Mouse (Mus musculus): ENCODE results near the gene Strbp. TPM values are rescaled to one million over a fixed set of nuclear protein-coding genes. Genes with fewer than 3 reads are reported as not detected.
A peak's percentile ranks its signal among the peaks of the same experiment; 100 is the strongest.

Strbp gene
- polyA plus RNA-seq, 1 experiment from 2014 or later: 38.1 TPM

- 71% methylated on average over 6 of the region's 6 CpGs for WGBS
- DNase-seq (ENCODE audit: low spot score) (no peak), ATAC-seq (ENCODE audit: low read depth) (no peak)
- Histone ChIP-seq H3K4me2 (ENCODE audit: low read depth, low read length) (no peak overlapping the region), H3K4me3 (ENCODE audit: low read depth, low read length) (no peak overlapping the region), H3K36me3 (ENCODE audit: control insufficient read depth, insufficient read depth, low read length) (no peaks in the 10 kb centered on the region), H3K4me1 (ENCODE audit: control insufficient read depth, insufficient read depth, low read length) (no peaks in the 10 kb centered on the region), H3K9me3 (ENCODE audit: control insufficient read depth, low read length) (no peaks in the 10 kb centered on the region), H3K27me3 (replicated peaks; ENCODE audit: control insufficient read depth, insufficient read depth, low read length) (no peaks in the 10 kb centered on the region), H3K27ac (replicated peaks; ENCODE audit: low read depth, low read length) (no peak overlapping the region), H3K9ac (ENCODE audit: low read depth, low read length) (no peak overlapping the region)
Measured at GRCm38 (mm10) chr2:37716266-37716665, 12.6 kb upstream of the Strbp start.

DNA sequence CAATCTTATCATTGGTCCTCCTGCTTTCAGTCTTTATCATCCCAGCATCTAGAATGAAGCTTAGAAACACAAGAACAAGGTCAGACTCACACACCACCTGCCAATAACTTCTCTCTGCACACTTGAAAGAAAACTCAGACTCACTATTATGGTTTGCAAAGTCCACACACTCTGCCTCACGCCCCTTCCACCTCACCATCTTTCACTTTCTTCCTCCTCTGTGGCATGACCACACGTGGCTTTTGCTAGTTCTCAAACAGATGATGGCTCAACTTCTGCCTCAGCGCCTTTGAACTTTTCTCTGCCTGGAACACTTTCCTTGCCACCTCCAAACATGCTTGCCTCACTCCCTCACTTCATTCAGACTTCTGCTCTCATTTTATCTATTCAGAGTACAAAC is 11.7 kb upstream of the Strbp start:
- WGBS: 68% methylated on average over 3 of the region's 3 CpGs
- no peak overlapping the region for H3K4me3 ChIP-seq (ENCODE audit: low read depth, low read length)
- H3K27me3 ChIP-seq (replicated peaks; ENCODE audit: control insufficient read depth, insufficient read depth, low read length): no peaks in the 10 kb centered on the region
- H3K4me1 ChIP-seq (ENCODE audit: control insufficient read depth, insufficient read depth, low read length): no peaks in the 10 kb centered on the region
- ATAC-seq (ENCODE audit: low read depth) (no peak), DNase-seq (ENCODE audit: low spot score) (no peak)
- H3K36me3 ChIP-seq (ENCODE audit: control insufficient read depth, insufficient read depth, low read length): no peaks in the 10 kb centered on the region
- no peaks in the 10 kb centered on the region for H3K9me3 ChIP-seq (ENCODE audit: control insufficient read depth, low read length)
- H3K9ac ChIP-seq (ENCODE audit: low read depth, low read length): no peak overlapping the region
- H3K4me2 ChIP-seq (ENCODE audit: low read depth, low read length): no peak overlapping the region
- no peak overlapping the region for H3K27ac ChIP-seq (replicated peaks; ENCODE audit: low read depth, low read length)

GRCm38 (mm10) chr2:37713100-37713499 is 9.4 kb upstream of the Strbp start:
- ATAC-seq (ENCODE audit: low read depth) (no peak), DNase-seq (ENCODE audit: low spot score) (no peak)
- no peaks in the 10 kb centered on the region for H3K36me3 ChIP-seq (ENCODE audit: control insufficient read depth, insufficient read depth, low read length)
- H3K4me1 ChIP-seq (ENCODE audit: control insufficient read depth, insufficient read depth, low read length): no peaks in the 10 kb centered on the region
- H3K4me2 ChIP-seq (ENCODE audit: low read depth, low read length): no peak overlapping the region
- no peak overlapping the region for H3K9ac ChIP-seq (ENCODE audit: low read depth, low read length)
- no peaks in the 10 kb centered on the region for H3K27me3 ChIP-seq (replicated peaks; ENCODE audit: control insufficient read depth, insufficient read depth, low read length)
- no peak overlapping the region for H3K4me3 ChIP-seq (ENCODE audit: low read depth, low read length)
- H3K27ac ChIP-seq (replicated peaks; ENCODE audit: low read depth, low read length): no peak overlapping the region
- 66% methylated on average over 3 of the region's 3 CpGs for WGBS
- H3K9me3 ChIP-seq (ENCODE audit: control insufficient read depth, low read length): no peaks in the 10 kb centered on the region

DNA sequence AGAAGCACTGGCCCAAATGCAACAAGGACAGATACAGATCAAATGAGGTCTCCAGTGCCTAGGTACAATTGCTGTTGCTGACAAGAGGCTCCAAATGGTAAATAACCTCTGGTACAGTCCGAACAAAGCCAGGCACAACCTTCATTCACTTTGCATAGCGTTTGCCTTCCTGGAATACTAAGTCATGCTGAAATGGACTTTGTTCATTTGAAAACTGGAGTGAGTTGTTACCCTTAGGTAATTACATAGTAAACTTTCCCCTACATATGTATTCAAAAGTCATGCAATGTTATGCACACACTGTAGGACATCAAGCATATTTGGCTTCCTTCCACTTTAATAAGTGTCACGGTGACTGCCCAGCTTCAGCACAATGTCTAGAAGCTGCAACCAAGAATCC is 5.2 kb upstream of the Strbp start:
- H3K4me2 ChIP-seq (ENCODE audit: low read depth, low read length): no peak overlapping the region
- 77% methylated on average over 3 of the region's 3 CpGs for WGBS
- H3K9me3 ChIP-seq (ENCODE audit: control insufficient read depth, low read length): no peaks in the 10 kb centered on the region
- no peak overlapping the region for H3K27ac ChIP-seq (replicated peaks; ENCODE audit: low read depth, low read length)
- H3K4me1 ChIP-seq (ENCODE audit: control insufficient read depth, insufficient read depth, low read length): no peaks in the 10 kb centered on the region
- no peak overlapping the region for H3K4me3 ChIP-seq (ENCODE audit: low read depth, low read length)
- DNase-seq (ENCODE audit: low spot score) (no peak), ATAC-seq (ENCODE audit: low read depth) (no peak)
- H3K27me3 ChIP-seq (replicated peaks; ENCODE audit: control insufficient read depth, insufficient read depth, low read length): 0 out of 2 replicates have a peak, but pooled peaks cover 5% of the 10 kb centered on the region
- no peaks in the 10 kb centered on the region for H3K36me3 ChIP-seq (ENCODE audit: control insufficient read depth, insufficient read depth, low read length)
- H3K9ac ChIP-seq (ENCODE audit: low read depth, low read length): no peak overlapping the region

DNA sequence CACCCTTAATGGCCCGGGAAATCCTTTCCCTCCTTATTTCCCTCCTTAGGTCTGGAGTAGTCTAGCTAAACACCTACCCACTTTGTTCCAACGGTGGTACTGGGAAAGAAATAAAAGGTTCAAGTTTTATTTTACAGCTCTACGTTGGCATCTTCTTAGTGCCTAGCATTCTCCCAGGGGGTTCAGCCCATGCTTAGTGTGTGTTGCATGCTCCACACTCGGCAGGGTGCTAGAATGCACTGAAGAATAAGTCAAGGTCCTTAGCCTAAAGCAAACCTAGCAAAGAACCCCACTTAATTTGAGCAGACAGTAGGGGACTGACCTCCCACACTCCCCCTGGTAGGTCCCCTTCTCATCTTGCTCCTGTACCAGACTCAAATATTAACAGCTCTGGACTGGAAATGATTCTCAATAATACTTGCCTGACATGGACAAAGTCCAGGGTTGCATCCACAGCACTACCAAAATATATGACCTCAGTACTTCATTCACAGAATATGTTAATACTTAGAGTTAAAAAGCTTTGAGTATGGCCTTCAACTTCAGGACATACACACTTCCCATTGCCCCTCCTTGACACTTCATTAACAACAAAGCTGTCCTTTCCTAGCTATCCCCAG is 592 bp upstream of the Strbp start:
- Histone ChIP-seq H3K4me1 (ENCODE audit: control insufficient read depth, insufficient read depth, low read length) (peaks cover 11% of the 10 kb centered on the region), H3K4me2 (ENCODE audit: low read depth, low read length) (peak overlapping the region; percentile 80), H3K4me3 (ENCODE audit: low read depth, low read length) (peak overlapping the region; percentile 93), H3K27me3 (replicated peaks; ENCODE audit: control insufficient read depth, insufficient read depth, low read length) (0 out of 2 replicates have a peak, but pooled peaks cover 5% of the 10 kb centered on the region), H3K9me3 (ENCODE audit: control insufficient read depth, low read length) (no peaks in the 10 kb centered on the region), H3K9ac (ENCODE audit: low read depth, low read length) (peak overlapping the region; percentile 93; the same call in 1 of the 2 replicates), H3K36me3 (ENCODE audit: control insufficient read depth, insufficient read depth, low read length) (no peaks in the 10 kb centered on the region), H3K27ac (replicated peaks; ENCODE audit: low read depth, low read length) (peak overlapping the region; percentile 91; the same call in 1 of the 2 replicates)
- ATAC-seq (ENCODE audit: low read depth): no peak
- no peak for DNase-seq (ENCODE audit: low spot score)
- 13% methylated on average over 4 of the region's 4 CpGs for WGBS

GRCm38 (mm10) chr2:37702301-37703172 is 1.1 kb downstream of the Strbp start:
- H3K27me3 ChIP-seq (replicated peaks; ENCODE audit: control insufficient read depth, insufficient read depth, low read length): 0 out of 2 replicates have a peak, but pooled peaks cover 5% of the 10 kb centered on the region
- DNase-seq (ENCODE audit: low spot score) (no peak), ATAC-seq (ENCODE audit: low read depth) (peak; percentile 69)
- peak overlapping the region; percentile 91 for H3K27ac ChIP-seq (replicated peaks; ENCODE audit: low read depth, low read length)
- H3K4me3 ChIP-seq (ENCODE audit: low read depth, low read length): peak overlapping the region; percentile 93
- H3K36me3 ChIP-seq (ENCODE audit: control insufficient read depth, insufficient read depth, low read length): no peaks in the 10 kb centered on the region
- H3K4me1 ChIP-seq (ENCODE audit: control insufficient read depth, insufficient read depth, low read length): peaks cover 11% of the 10 kb centered on the region
- peak overlapping the region; percentile 90 for H3K4me2 ChIP-seq (ENCODE audit: low read depth, low read length)
- H3K9ac ChIP-seq (ENCODE audit: low read depth, low read length): peak overlapping the region; percentile 93
- WGBS: under 1% methylated on average over 31 of the region's 70 CpGs
- no peaks in the 10 kb centered on the region for H3K9me3 ChIP-seq (ENCODE audit: control insufficient read depth, low read length)

- Histone ChIP-seq H3K9me3 (ENCODE audit: control insufficient read depth, low read length) (no peaks in the 10 kb centered on the region), H3K4me2 (ENCODE audit: low read depth, low read length) (no peak overlapping the region), H3K36me3 (ENCODE audit: control insufficient read depth, insufficient read depth, low read length) (no peaks in the 10 kb centered on the region), H3K9ac (ENCODE audit: low read depth, low read length) (no peak overlapping the region), H3K27ac (replicated peaks; ENCODE audit: low read depth, low read length) (no peak overlapping the region), H3K4me3 (ENCODE audit: low read depth, low read length) (no peak overlapping the region), H3K4me1 (ENCODE audit: control insufficient read depth, insufficient read depth, low read length) (no peaks in the 10 kb centered on the region), H3K27me3 (replicated peaks; ENCODE audit: control insufficient read depth, insufficient read depth, low read length) (no peaks in the 10 kb centered on the region)
- no peak for DNase-seq (ENCODE audit: low spot score)
- WGBS: 75% methylated on average over 3 of the region's 3 CpGs
- no peak for ATAC-seq (ENCODE audit: low read depth)
Measured at GRCm38 (mm10) chr2:37689064-37689615, 14.5 kb downstream of the Strbp start.

- H3K4me1 ChIP-seq (ENCODE audit: control insufficient read depth, insufficient read depth, low read length): no peaks in the 10 kb centered on the region
- ATAC-seq (ENCODE audit: low read depth): no peak
- 86% methylated on average over 1 of the region's 1 CpGs for WGBS
Measured at GRCm38 (mm10) chr2:37687031-37687430, 16.6 kb downstream of the Strbp start.

More at GRCm38 (mm10) chr2:37687031-37687430, 16.6 kb downstream of the Strbp start:
- Histone ChIP-seq H3K27me3 (replicated peaks; ENCODE audit: control insufficient read depth, insufficient read depth, low read length) (no peaks in the 10 kb centered on the region), H3K36me3 (ENCODE audit: control insufficient read depth, insufficient read depth, low read length) (no peaks in the 10 kb centered on the region), H3K9me3 (ENCODE audit: control insufficient read depth, low read length) (no peaks in the 10 kb centered on the region), H3K27ac (replicated peaks; ENCODE audit: low read depth, low read length) (no peak overlapping the region), H3K9ac (ENCODE audit: low read depth, low read length) (no peak overlapping the region), H3K4me2 (ENCODE audit: low read depth, low read length) (no peak overlapping the region), H3K4me3 (ENCODE audit: low read depth, low read length) (no peak overlapping the region)
- DNase-seq (ENCODE audit: low spot score): no peak
